Mouse (Mus musculus): ENCODE results near the gene Ttc7b. TPM values are rescaled to one million over a fixed set of nuclear protein-coding genes. Genes with fewer than 3 reads are reported as not detected.

Ttc7b gene
- total RNA-seq, 2 experiments from 2014 or later: 2.1 to 6.5 TPM

GRCm38 (mm10) chr12:100527753-100528152 is 7.1 kb upstream of the Ttc7b start:
- no peak for ATAC-seq (replicated peaks; ENCODE audit: low FRiP score, poor library complexity, severe bottlenecking)

GRCm38 (mm10) chr12:100527241-100527640 is 6.6 kb upstream of the Ttc7b start:
- no peak for ATAC-seq (replicated peaks; ENCODE audit: low FRiP score, poor library complexity, severe bottlenecking)

GRCm38 (mm10) chr12:100525939-100526338 is 5.3 kb upstream of the Ttc7b start:
- ATAC-seq (replicated peaks; ENCODE audit: low FRiP score, poor library complexity, severe bottlenecking): no peak

GRCm38 (mm10) chr12:100520077-100520793 is 391 bp downstream of the Ttc7b start:
- no peak for ATAC-seq (replicated peaks; ENCODE audit: low FRiP score, poor library complexity, severe bottlenecking)

GRCm38 (mm10) chr12:100519684-100520076 is 946 bp downstream of the Ttc7b start:
- no peak for ATAC-seq (replicated peaks; ENCODE audit: low FRiP score, poor library complexity, severe bottlenecking)

GRCm38 (mm10) chr12:100517371-100517770 is 3.3 kb downstream of the Ttc7b start:
- ATAC-seq (replicated peaks; ENCODE audit: low FRiP score, poor library complexity, severe bottlenecking): no peak

- ATAC-seq (replicated peaks; ENCODE audit: low FRiP score, poor library complexity, severe bottlenecking): no peak
These were observed 4.3 kb downstream of the Ttc7b start for GRCm38 (mm10) chr12:100516161-100516838.

- ATAC-seq (replicated peaks; ENCODE audit: low FRiP score, poor library complexity, severe bottlenecking): no peak
These were observed 5.1 kb downstream of the Ttc7b start for GRCm38 (mm10) chr12:100515493-100515892.

GRCm38 (mm10) chr12:100514611-100515010 is 6.0 kb downstream of the Ttc7b start:
- ATAC-seq (replicated peaks; ENCODE audit: low FRiP score, poor library complexity, severe bottlenecking): no peak

- ATAC-seq (replicated peaks; ENCODE audit: low FRiP score, poor library complexity, severe bottlenecking): no peak
These were observed 7.5 kb downstream of the Ttc7b start for GRCm38 (mm10) chr12:100513131-100513530.

- ATAC-seq (replicated peaks; ENCODE audit: low FRiP score, poor library complexity, severe bottlenecking): no peak
These were observed 8.0 kb downstream of the Ttc7b start for GRCm38 (mm10) chr12:100512641-100513040.

- ATAC-seq (replicated peaks; ENCODE audit: low FRiP score, poor library complexity, severe bottlenecking): no peak
These were observed 10.9 kb downstream of the Ttc7b start for GRCm38 (mm10) chr12:100509615-100510282.

GRCm38 (mm10) chr12:100508668-100509067 is 12.0 kb downstream of the Ttc7b start:
- ATAC-seq (replicated peaks; ENCODE audit: low FRiP score, poor library complexity, severe bottlenecking): no peak

- no peak for ATAC-seq (replicated peaks; ENCODE audit: low FRiP score, poor library complexity, severe bottlenecking)
These were observed 15.1 kb downstream of the Ttc7b start for GRCm38 (mm10) chr12:100505484-100505883.

- no peak for ATAC-seq (replicated peaks; ENCODE audit: low FRiP score, poor library complexity, severe bottlenecking)
These were observed 16.0 kb downstream of the Ttc7b start for GRCm38 (mm10) chr12:100504585-100504984.

- ATAC-seq (replicated peaks; ENCODE audit: low FRiP score, poor library complexity, severe bottlenecking): no peak
These were observed 17.0 kb downstream of the Ttc7b start for GRCm38 (mm10) chr12:100503659-100504058.

- ATAC-seq (replicated peaks; ENCODE audit: low FRiP score, poor library complexity, severe bottlenecking): no peak
These were observed 18.1 kb downstream of the Ttc7b start for GRCm38 (mm10) chr12:100502544-100502943.

- ATAC-seq (replicated peaks; ENCODE audit: low FRiP score, poor library complexity, severe bottlenecking): no peak
These were observed 19.4 kb downstream of the Ttc7b start for GRCm38 (mm10) chr12:100501261-100501660.

GRCm38 (mm10) chr12:100499469-100499868 is 21.2 kb downstream of the Ttc7b start:
- ATAC-seq (replicated peaks; ENCODE audit: low FRiP score, poor library complexity, severe bottlenecking): no peak

GRCm38 (mm10) chr12:100498006-100498405 is 22.6 kb downstream of the Ttc7b start:
- no peak for ATAC-seq (replicated peaks; ENCODE audit: low FRiP score, poor library complexity, severe bottlenecking)

- no peak for ATAC-seq (replicated peaks; ENCODE audit: low FRiP score, poor library complexity, severe bottlenecking)
These were observed 25.5 kb downstream of the Ttc7b start for GRCm38 (mm10) chr12:100495083-100495482.
